Mouse (Mus musculus) hindbrain, postnatal 0 days (tissue): ENCODE results near the gene Tmem50a. TPM values are rescaled to one million over a fixed set of nuclear protein-coding genes. Genes with fewer than 3 reads are reported as not detected.

ENCODE experiments used
- ATAC-seq: fragments of 200-750 bp; cut with Nextera tagmentation; 2 replicates; pipeline ENCODE4 v1.8.0; 2017; ENCODE audit warnings: mild to moderate bottlenecking, moderate TSS enrichment, moderate library complexity
- DNase-seq: peaks from one replicate; pipeline ENCODE4 v3.0.0-alpha.2; 2015; ENCODE audit warnings: low spot score
- H3K27ac ChIP-seq: fragments of 300-500 bp; sonication (generic); 2 replicates; pipeline ENCODE4 v1.5.1; 2014; ENCODE audit warnings: mild to moderate bottlenecking
- H3K27me3 ChIP-seq: fragments of 300-500 bp; sonication (generic); 2 replicates; pipeline ENCODE4 v1.6.1; 2014; ENCODE audit warnings: low read length, mixed read lengths; ENCODE audit not compliant: insufficient read depth
- H3K36me3 ChIP-seq: fragments of 300-500 bp; sonication (generic); 2 replicates; pipeline ENCODE4 v1.6.1; 2014; ENCODE audit warnings: low read length, mixed read lengths; ENCODE audit not compliant: insufficient read depth
- H3K4me1 ChIP-seq: fragments of 300-500 bp; sonication (generic); 2 replicates; pipeline ENCODE4 v1.6.1; 2014; ENCODE audit warnings: antibody characterized with exemption, low read length, mixed read lengths; ENCODE audit not compliant: insufficient read depth
- H3K4me2 ChIP-seq: fragments of 300-500 bp; sonication (generic); 2 replicates; pipeline ENCODE4 v1.6.1; 2014; ENCODE audit warnings: low read depth, mild to moderate bottlenecking, low read length, moderate library complexity, mixed read lengths
- H3K4me3 ChIP-seq: fragments of 300-500 bp; sonication (generic); 2 replicates; pipeline ENCODE4 v1.5.1; 2014; ENCODE audit warnings: low read length
- H3K9ac ChIP-seq: fragments of 300-500 bp; sonication (generic); replicated peaks from 2 replicates; pipeline ENCODE4 v1.6.1; 2014; ENCODE audit warnings: mild to moderate bottlenecking, low read length, moderate library complexity, mixed read lengths
- H3K9me3 ChIP-seq: fragments of 300-500 bp; sonication (generic); 2 replicates; pipeline ENCODE4 v1.6.1; 2016; ENCODE audit warnings: low read length, mixed read lengths
- CTCF ChIP-seq: IDR thresholded peaks from 2 replicates; pipeline ENCODE4 v1.5.1; 2016; ENCODE audit warnings: antibody characterized with exemption, control low read depth, low read depth
- WGBS: fragments of 180-500 bp; shearing (Covaris S2); extraction: QIAGEN DNeasy Blood & Tissue Kit; methylation state at CpG from one replicate; pipeline ENCODE4 v1.1.7; 2014; 5-methylcytosine and 5-hydroxymethylcytosine counted together
- polyA plus RNA-seq: library from polyadenylated mRNA; unstranded; fragments of >200 nt; fragmentation: Nextera tagmentation; extraction: Ambion mirVana; gene quantifications from 2 replicates; pipeline ENCODE4 v1.2.1, GENCODE M21; 2015
- total RNA-seq: library from RNA; depleted of rRNA; stranded (reverse); fragments of >200 nt; gene quantifications from 2 replicates; pipeline ENCODE4 v1.2.3, GENCODE M21; 2014

The Tmem50a gene
- total and polyA plus RNA-seq, 2 experiments from 2014 or later = 149 to 231 TPM

- peak overlapping the region; percentile 80 for H3K4me3 ChIP-seq
- H3K27me3 ChIP-seq = no peaks in the 10 kb centered on the region
- TF ChIP-seq CTCF = peak; percentile 25
- DNase-seq = peak; percentile 50
- no peaks in the 10 kb centered on the region for H3K9me3 ChIP-seq
- 1% methylated on average over 73 of the region's 75 CpGs for WGBS
- H3K36me3 ChIP-seq = peaks cover 32% of the 10 kb centered on the region
- H3K9ac ChIP-seq = peak overlapping the region; percentile 97
- H3K4me2 ChIP-seq = peak overlapping the region; percentile 92
- no peaks in the 10 kb centered on the region for H3K4me1 ChIP-seq
- peak overlapping the region; percentile 96 for H3K27ac ChIP-seq
- ATAC-seq = peak; percentile 38
These were observed 9.4 kb upstream of the Tmem50a start for GRCm38 (mm10) chr4:134924019-134924741.

- under 1% methylated on average over 64 of the region's 64 CpGs for WGBS
- peak; percentile 96 for ATAC-seq
- Histone ChIP-seq H3K9me3 (no peaks in the 10 kb centered on the region), H3K4me1 (no peaks in the 10 kb centered on the region), H3K27ac (peak within 1 kb of the TSS; percentile 96), H3K4me2 (peak within 1 kb of the TSS; percentile 92), H3K4me3 (peak within 1 kb of the TSS; percentile 80), H3K27me3 (no peaks in the 10 kb centered on the region), H3K9ac (peak within 1 kb of the TSS; percentile 97), H3K36me3 (peaks cover 29% of the 10 kb centered on the region)
- TF ChIP-seq CTCF = no peak; the same call in 1 of the 2 replicates
- peak; percentile 100 for DNase-seq
These were observed 8.6 kb upstream of the Tmem50a start, which contains the start of gene Rsrp1 for GRCm38 (mm10) chr4:134923258-134924018. TSS of gene Rsrp1 (plus strand) at chr4:134923592.

GRCm38 (mm10) chr4:134922925-134923244 lies 8.1 kb upstream of the Tmem50a start:
- H3K4me3 ChIP-seq = peak overlapping the region; percentile 80
- no peaks in the 10 kb centered on the region for H3K9me3 ChIP-seq
- H3K4me2 ChIP-seq = peak overlapping the region; percentile 92
- 0 out of 2 replicates have a peak, but pooled peaks have one; percentile 4 for TF ChIP-seq CTCF
- H3K27me3 ChIP-seq = no peaks in the 10 kb centered on the region
- H3K27ac ChIP-seq = peak overlapping the region; percentile 96
- DNase-seq (peak; percentile 76), ATAC-seq (peak; percentile 57; the same call in 1 of the 2 replicates)
- WGBS = 0% methylated on average over 13 of the region's 13 CpGs
- H3K36me3 ChIP-seq = peaks cover 24% of the 10 kb centered on the region
- H3K4me1 ChIP-seq = no peaks in the 10 kb centered on the region
- peak overlapping the region; percentile 97 for H3K9ac ChIP-seq

- DNase-seq = no peak
- Histone ChIP-seq H3K4me3 (peak overlapping the region; percentile 80), H3K4me2 (peak overlapping the region; percentile 92), H3K27ac (peak overlapping the region; percentile 96), H3K4me1 (no peaks in the 10 kb centered on the region), H3K27me3 (no peaks in the 10 kb centered on the region), H3K9me3 (no peaks in the 10 kb centered on the region), H3K36me3 (peaks cover 18% of the 10 kb centered on the region), H3K9ac (peak overlapping the region; percentile 97)
- ATAC-seq = no peak
- 57% methylated on average over 10 of the region's 10 CpGs for WGBS
- 0 out of 2 replicates have a peak, but pooled peaks have one; percentile 2 for TF ChIP-seq CTCF
These were observed 7.5 kb upstream of the Tmem50a start for GRCm38 (mm10) chr4:134922111-134922924.

GRCm38 (mm10) chr4:134921703-134922102 lies 6.9 kb upstream of the Tmem50a start:
- 96% methylated on average over 4 of the region's 4 CpGs for WGBS
- no peak overlapping the region for H3K4me2 ChIP-seq
- H3K9me3 ChIP-seq = no peaks in the 10 kb centered on the region
- no peak for TF ChIP-seq CTCF
- ATAC-seq = no peak
- peaks cover 14% of the 10 kb centered on the region; the same call in 1 of the 2 replicates for H3K36me3 ChIP-seq
- no peak for DNase-seq
- no peaks in the 10 kb centered on the region for H3K27me3 ChIP-seq
- H3K4me1 ChIP-seq = no peaks in the 10 kb centered on the region
- no peak overlapping the region for H3K27ac ChIP-seq
- H3K9ac ChIP-seq = no peak overlapping the region
- H3K4me3 ChIP-seq = no peak overlapping the region

- 96% methylated on average over 6 of the region's 6 CpGs for WGBS
These were observed 5.8 kb upstream of the Tmem50a start for GRCm38 (mm10) chr4:134920631-134921030.

More at GRCm38 (mm10) chr4:134920631-134921030, 5.8 kb upstream of the Tmem50a start:
- H3K4me2 ChIP-seq = no peak overlapping the region
- no peak for TF ChIP-seq CTCF
- H3K9ac ChIP-seq = no peak overlapping the region
- H3K36me3 ChIP-seq = peaks cover 5% of the 10 kb centered on the region; the same call in 1 of the 2 replicates
- H3K4me1 ChIP-seq = no peaks in the 10 kb centered on the region
- H3K27me3 ChIP-seq = no peaks in the 10 kb centered on the region
- no peak for ATAC-seq
- H3K9me3 ChIP-seq = no peaks in the 10 kb centered on the region
- no peak for DNase-seq
- H3K4me3 ChIP-seq = no peak overlapping the region
- H3K27ac ChIP-seq = no peak overlapping the region
